Mouse (Mus musculus) lung, postnatal 0 days (tissue): ENCODE results near the gene Olfr1511.

Source experiments
- CTCF ChIP-seq: IDR thresholded peaks from 2 replicates; pipeline ENCODE4 v1.5.1; 2016; ENCODE audit warnings: antibody characterized with exemption, mild to moderate bottlenecking
- EP300 ChIP-seq: IDR thresholded peaks from 2 replicates; pipeline ENCODE4 v1.6.1; 2016; ENCODE audit warnings: antibody characterized with exemption, mild to moderate bottlenecking, control low read depth

- no peak for TF ChIP-seq CTCF
- TF ChIP-seq EP300, result no peak
Measured at GRCm38 (mm10) chr14:52442690-52443089, 45.5 kb upstream of the Olfr1511 start, which contains the start of gene Olfr1509.
